Mouse (Mus musculus) lung, embryonic 16.5 days (tissue): ENCODE results near the gene Vav3. TPM values are rescaled to one million over a fixed set of nuclear protein-coding genes. Genes with fewer than 3 reads are reported as not detected.

ENCODE experiments used
- ATAC-seq: fragments of 200-750 bp; cut with Nextera tagmentation; 2 replicates; pipeline ENCODE4 v1.8.0; 2017; ENCODE audit warnings: low read depth, mild to moderate bottlenecking, moderate library complexity
- H3K27ac ChIP-seq: fragments of 300-500 bp; sonication (generic); 2 replicates; pipeline ENCODE4 v1.5.1; 2014; ENCODE audit warnings: mild to moderate bottlenecking, control low read depth, low read length
- H3K27me3 ChIP-seq: fragments of 300-500 bp; sonication (generic); 2 replicates; pipeline ENCODE4 v1.6.1; 2014; ENCODE audit warnings: low read depth, low read length, mixed read lengths; ENCODE audit not compliant: control insufficient read depth, insufficient read depth
- H3K36me3 ChIP-seq: fragments of 300-500 bp; sonication (generic); 2 replicates; pipeline ENCODE4 v1.6.1; 2014; ENCODE audit warnings: low read length; ENCODE audit not compliant: control insufficient read depth, insufficient read depth
- H3K4me1 ChIP-seq: fragments of 300-500 bp; sonication (generic); replicated peaks from 2 replicates; pipeline ENCODE4 v1.6.1; 2014; ENCODE audit warnings: low read length, mixed read lengths; ENCODE audit not compliant: control insufficient read depth, insufficient read depth
- H3K4me2 ChIP-seq: fragments of 300-500 bp; sonication (generic); 2 replicates; pipeline ENCODE4 v1.6.1; 2014; ENCODE audit warnings: low read depth, low read length, control low read depth
- H3K4me3 ChIP-seq: fragments of 300-500 bp; sonication (generic); 2 replicates; pipeline ENCODE4 v1.5.1; 2014; ENCODE audit warnings: mild to moderate bottlenecking, low read length, control low read depth
- H3K9ac ChIP-seq: fragments of 300-500 bp; sonication (generic); 2 replicates; pipeline ENCODE4 v1.6.1; 2014; ENCODE audit warnings: low read length, control low read depth
- H3K9me3 ChIP-seq: fragments of 300-500 bp; sonication (generic); 2 replicates; pipeline ENCODE4 v1.6.1; 2016; ENCODE audit warnings: low read length; ENCODE audit not compliant: control insufficient read depth
- whole genome bisulfite sequencing: fragments of 180-500 bp; shearing (Covaris S2); extraction: QIAGEN DNeasy Blood & Tissue Kit; methylation state at CpG from one replicate; pipeline ENCODE4 v1.1.7; 2014; 5-methylcytosine and 5-hydroxymethylcytosine counted together
- polyA plus RNA-seq: library from polyadenylated mRNA; unstranded; fragments of >200 nt; fragmentation: Nextera tagmentation; extraction: Ambion mirVana; gene quantifications from 2 replicates; pipeline ENCODE4 v1.2.1, GENCODE M21; 2015

Vav3 gene
- polyA plus RNA-seq, 1 experiment from 2014 or later, result 6.3 TPM

GRCm38 (mm10) chr3:109526651-109527050, 186.2 kb downstream of the Vav3 start:
- no peaks in the 10 kb centered on the region for H3K4me1 ChIP-seq
- ATAC-seq, result no peak
- H3K27ac ChIP-seq, result no peak overlapping the region
- no peak overlapping the region for H3K9ac ChIP-seq
- 58% methylated on average over 8 of the region's 8 CpGs for WGBS
- no peak overlapping the region for H3K4me2 ChIP-seq
- no peak overlapping the region for H3K4me3 ChIP-seq
- H3K9me3 ChIP-seq, result no peaks in the 10 kb centered on the region
- no peaks in the 10 kb centered on the region for H3K36me3 ChIP-seq
- H3K27me3 ChIP-seq, result no peaks in the 10 kb centered on the region

GRCm38 (mm10) chr3:109528688-109529087, 188.2 kb downstream of the Vav3 start:
- Histone ChIP-seq H3K27me3 (no peaks in the 10 kb centered on the region), H3K9ac (no peak overlapping the region), H3K4me2 (no peak overlapping the region), H3K4me3 (no peak overlapping the region), H3K27ac (no peak overlapping the region), H3K36me3 (no peaks in the 10 kb centered on the region), H3K4me1 (no peaks in the 10 kb centered on the region), H3K9me3 (no peaks in the 10 kb centered on the region)
- WGBS, result 77% methylated on average over 4 of the region's 4 CpGs
- ATAC-seq, result no peak

- Histone ChIP-seq H3K9me3 (no peaks in the 10 kb centered on the region), H3K27ac (no peak overlapping the region), H3K4me2 (no peak overlapping the region), H3K9ac (no peak overlapping the region), H3K4me1 (no peaks in the 10 kb centered on the region), H3K4me3 (no peak overlapping the region), H3K36me3 (no peaks in the 10 kb centered on the region), H3K27me3 (no peaks in the 10 kb centered on the region)
- ATAC-seq, result no peak
- WGBS, result 46% methylated on average over 3 of the region's 3 CpGs
These were observed 197.2 kb downstream of the Vav3 start for GRCm38 (mm10) chr3:109537686-109538085.

- ATAC-seq, result no peak
- Histone ChIP-seq H3K9me3 (no peaks in the 10 kb centered on the region), H3K27ac (no peak overlapping the region), H3K36me3 (no peaks in the 10 kb centered on the region), H3K27me3 (no peaks in the 10 kb centered on the region), H3K4me1 (no peaks in the 10 kb centered on the region), H3K4me2 (no peak overlapping the region), H3K9ac (no peak overlapping the region), H3K4me3 (no peak overlapping the region)
- WGBS, result 57% methylated on average over 4 of the region's 4 CpGs
These were observed 199.6 kb downstream of the Vav3 start for GRCm38 (mm10) chr3:109540009-109540408.

GRCm38 (mm10) chr3:109544476-109545221, 204.2 kb downstream of the Vav3 start:
- no peaks in the 10 kb centered on the region for H3K4me1 ChIP-seq
- no peaks in the 10 kb centered on the region for H3K36me3 ChIP-seq
- H3K9ac ChIP-seq, result no peak overlapping the region
- H3K27ac ChIP-seq, result no peak overlapping the region
- H3K4me3 ChIP-seq, result no peak overlapping the region
- no peaks in the 10 kb centered on the region for H3K9me3 ChIP-seq
- H3K27me3 ChIP-seq, result no peaks in the 10 kb centered on the region
- ATAC-seq, result no peak
- WGBS, result 46% methylated on average over 7 of the region's 7 CpGs
- no peak overlapping the region for H3K4me2 ChIP-seq

- ATAC-seq, result no peak
- Histone ChIP-seq H3K27me3 (no peaks in the 10 kb centered on the region), H3K9me3 (no peaks in the 10 kb centered on the region), H3K27ac (no peak overlapping the region), H3K9ac (no peak overlapping the region), H3K4me2 (no peak overlapping the region), H3K4me1 (no peaks in the 10 kb centered on the region), H3K4me3 (no peak overlapping the region), H3K36me3 (no peaks in the 10 kb centered on the region)
- WGBS, result 56% methylated on average over 2 of the region's 2 CpGs
These were observed 216.9 kb downstream of the Vav3 start for GRCm38 (mm10) chr3:109557329-109557728.

GRCm38 (mm10) chr3:109561295-109561694, 220.8 kb downstream of the Vav3 start:
- H3K4me3 ChIP-seq, result no peak overlapping the region
- H3K27me3 ChIP-seq, result no peaks in the 10 kb centered on the region
- H3K4me2 ChIP-seq, result no peak overlapping the region
- H3K4me1 ChIP-seq, result no peaks in the 10 kb centered on the region
- no peak overlapping the region for H3K27ac ChIP-seq
- no peaks in the 10 kb centered on the region for H3K9me3 ChIP-seq
- no peaks in the 10 kb centered on the region for H3K36me3 ChIP-seq
- no peak for ATAC-seq
- no peak overlapping the region for H3K9ac ChIP-seq
- WGBS, result 85% methylated on average over 4 of the region's 4 CpGs

- Histone ChIP-seq H3K36me3 (no peaks in the 10 kb centered on the region), H3K4me1 (no peaks in the 10 kb centered on the region), H3K9ac (no peak overlapping the region), H3K27ac (no peak overlapping the region), H3K4me2 (no peak overlapping the region), H3K27me3 (no peaks in the 10 kb centered on the region), H3K4me3 (no peak overlapping the region), H3K9me3 (no peaks in the 10 kb centered on the region)
- ATAC-seq, result no peak
- 44% methylated on average over 7 of the region's 7 CpGs for WGBS
These were observed 221.3 kb downstream of the Vav3 start for GRCm38 (mm10) chr3:109561776-109562175.

GRCm38 (mm10) chr3:109562268-109562667, 221.8 kb downstream of the Vav3 start:
- 70% methylated on average over 4 of the region's 4 CpGs for WGBS
- H3K9me3 ChIP-seq, result no peaks in the 10 kb centered on the region
- H3K4me2 ChIP-seq, result no peak overlapping the region
- no peak overlapping the region for H3K9ac ChIP-seq
- H3K4me3 ChIP-seq, result no peak overlapping the region
- H3K36me3 ChIP-seq, result no peaks in the 10 kb centered on the region
- H3K4me1 ChIP-seq, result no peaks in the 10 kb centered on the region
- no peak overlapping the region for H3K27ac ChIP-seq
- H3K27me3 ChIP-seq, result no peaks in the 10 kb centered on the region
- no peak for ATAC-seq
